Mouse (Mus musculus) hindbrain, embryonic 15.5 days (tissue): Measurements from ENCODE around the gene Fstl4. TPM values are rescaled to one million over a fixed set of nuclear protein-coding genes. Genes with fewer than 3 reads are reported as not detected.

Experiments
- ATAC-seq: fragments of 200-750 bp; cut with Nextera tagmentation; 2 replicates; pipeline ENCODE4 v1.8.0; 2017; ENCODE audit warnings: low read depth, moderate number of reproducible peaks, moderate TSS enrichment; ENCODE audit not compliant: low FRiP score
- H3K27ac ChIP-seq: fragments of 300-500 bp; sonication (generic); replicated peaks from 2 replicates; pipeline ENCODE4 v1.5.1; 2015; ENCODE audit warnings: mild to moderate bottlenecking, inconsistent platforms
- H3K27me3 ChIP-seq: fragments of 300-500 bp; sonication (generic); 2 replicates; pipeline ENCODE4 v1.6.1; 2015; ENCODE audit warnings: control low read depth, inconsistent platforms
- H3K36me3 ChIP-seq: fragments of 300-500 bp; sonication (generic); 2 replicates; pipeline ENCODE4 v1.6.1; 2015; ENCODE audit warnings: control low read depth, inconsistent platforms
- H3K4me1 ChIP-seq: fragments of 300-500 bp; sonication (generic); replicated peaks from 2 replicates; pipeline ENCODE4 v1.6.1; 2015; ENCODE audit warnings: control low read depth, inconsistent platforms
- H3K4me2 ChIP-seq: fragments of 300-500 bp; sonication (generic); 2 replicates; pipeline ENCODE4 v1.6.1; 2015; ENCODE audit warnings: moderate library complexity, mild to moderate bottlenecking, inconsistent platforms
- H3K4me3 ChIP-seq: fragments of 300-500 bp; sonication (generic); 2 replicates; pipeline ENCODE4 v1.5.1; 2015; ENCODE audit warnings: mild to moderate bottlenecking, inconsistent platforms
- H3K9ac ChIP-seq: fragments of 300-500 bp; sonication (generic); 2 replicates; pipeline ENCODE4 v1.6.1; 2015; ENCODE audit warnings: inconsistent platforms
- H3K9me3 ChIP-seq: fragments of 300-500 bp; sonication (generic); 2 replicates; pipeline ENCODE4 v1.6.1; 2016; ENCODE audit warnings: control low read depth, inconsistent platforms
- WGBS: fragments of 180-500 bp; shearing (Covaris S2); methylation state at CpG from one replicate; pipeline ENCODE4 v1.1.7; 2015; 5-methylcytosine and 5-hydroxymethylcytosine counted together
- polyA plus RNA-seq: library from polyadenylated mRNA; unstranded; fragments of >200 nt; fragmentation: Nextera tagmentation; extraction: Ambion mirVana; gene quantifications from 2 replicates; pipeline ENCODE4 v1.2.1, GENCODE M21; 2015

Gene Fstl4
- polyA plus RNA-seq, 1 experiment from 2014 or later: 16.5 TPM

DNA sequence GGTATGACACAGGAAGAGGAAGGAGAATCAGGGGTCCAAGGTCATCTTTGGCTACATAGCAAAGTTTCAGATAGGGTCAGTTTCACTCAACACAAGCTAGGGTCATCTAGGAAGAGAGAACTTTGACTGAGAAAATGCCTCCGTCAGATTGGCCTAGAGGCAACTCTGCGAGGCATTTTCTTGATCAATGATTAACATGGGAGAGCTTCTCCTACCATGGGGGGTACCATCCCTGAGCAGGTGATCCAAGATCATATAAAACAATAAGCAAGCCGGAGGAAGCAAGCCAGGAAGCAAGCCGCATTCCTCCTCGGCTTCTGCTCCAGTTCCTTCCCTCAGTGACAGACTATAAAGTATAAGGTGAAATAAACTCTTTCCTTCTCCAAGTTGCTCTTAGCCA lies 337.3 kb downstream of the Fstl4 start:
- H3K9ac ChIP-seq: no peak overlapping the region
- H3K4me3 ChIP-seq: no peak overlapping the region
- H3K27ac ChIP-seq: no peak overlapping the region
- WGBS: 86% methylated on average over 5 of the region's 5 CpGs
- H3K4me1 ChIP-seq: 0 out of 2 replicates have a peak, but pooled peaks cover 6% of the 10 kb centered on the region
- no peaks in the 10 kb centered on the region for H3K9me3 ChIP-seq
- ATAC-seq: no peak
- no peaks in the 10 kb centered on the region for H3K27me3 ChIP-seq
- no peaks in the 10 kb centered on the region for H3K36me3 ChIP-seq
- no peak overlapping the region for H3K4me2 ChIP-seq

DNA sequence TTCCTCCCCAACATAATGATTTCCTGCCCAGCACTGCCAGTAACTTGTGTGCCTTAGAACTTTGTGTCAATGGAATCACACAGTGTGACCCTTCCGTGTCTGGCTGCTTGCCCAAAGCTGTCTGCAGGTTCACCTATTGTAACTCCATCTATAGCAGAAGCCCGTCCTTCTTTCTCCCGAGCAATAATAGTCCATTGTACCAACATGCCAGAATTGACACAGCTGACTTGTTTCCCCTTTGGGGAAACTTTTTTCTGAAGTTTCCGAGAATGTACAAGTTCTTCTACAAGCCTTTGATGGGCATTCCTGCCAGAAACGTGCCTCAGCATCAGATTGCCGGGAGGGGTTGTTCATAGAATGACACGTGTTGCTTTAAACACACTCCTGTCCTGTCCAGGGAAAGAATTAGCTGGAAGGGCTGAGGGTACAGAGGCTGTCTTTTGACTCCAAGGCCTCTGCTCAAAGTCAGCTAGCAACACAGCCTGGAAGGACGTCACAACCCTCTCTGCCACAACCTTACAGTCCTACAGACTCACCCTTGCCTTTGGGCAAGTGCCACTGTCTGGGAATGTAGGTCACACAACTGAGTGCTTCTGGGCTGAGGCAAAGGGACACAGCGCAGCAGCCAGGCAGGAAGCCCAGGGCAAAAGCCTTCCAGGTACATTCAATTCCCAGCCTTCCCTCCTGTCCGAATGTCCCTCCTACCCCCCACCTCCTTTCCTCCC lies 339.3 kb downstream of the Fstl4 start:
- Histone ChIP-seq H3K27me3 (no peaks in the 10 kb centered on the region), H3K36me3 (no peaks in the 10 kb centered on the region), H3K9me3 (no peaks in the 10 kb centered on the region), H3K4me1 (0 out of 2 replicates have a peak, but pooled peaks cover 4% of the 10 kb centered on the region), H3K27ac (no peak overlapping the region), H3K4me3 (no peak overlapping the region), H3K4me2 (no peak overlapping the region), H3K9ac (no peak overlapping the region)
- no peak for ATAC-seq
- WGBS: 39% methylated on average over 10 of the region's 10 CpGs

DNA sequence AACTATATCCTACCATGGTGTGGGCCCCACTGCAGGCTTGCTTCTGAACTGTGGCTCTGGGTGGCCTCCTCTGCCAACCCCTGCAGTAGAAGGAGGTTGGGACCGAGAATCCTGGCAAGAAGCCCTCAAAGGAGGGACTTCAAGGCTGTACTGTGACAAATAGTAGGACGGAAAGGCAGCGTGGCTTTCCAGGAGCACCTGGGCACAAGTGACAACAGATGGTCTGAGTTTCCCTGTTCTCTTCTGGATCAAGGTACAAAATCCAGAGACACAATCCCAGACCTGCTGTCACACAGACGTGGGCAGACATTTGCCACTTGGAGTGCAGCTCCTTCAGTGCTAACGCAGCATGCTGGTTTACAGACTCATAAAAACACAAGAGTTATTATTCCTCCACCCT lies 343.3 kb downstream of the Fstl4 start:
- Histone ChIP-seq H3K9ac (no peak overlapping the region), H3K27ac (no peak overlapping the region), H3K36me3 (no peaks in the 10 kb centered on the region), H3K4me2 (no peak overlapping the region), H3K27me3 (no peaks in the 10 kb centered on the region), H3K4me3 (no peak overlapping the region), H3K4me1 (0 out of 2 replicates have a peak, but pooled peaks cover 6% of the 10 kb centered on the region), H3K9me3 (no peaks in the 10 kb centered on the region)
- no peak for ATAC-seq
- 59% methylated on average over 5 of the region's 5 CpGs for WGBS

DNA sequence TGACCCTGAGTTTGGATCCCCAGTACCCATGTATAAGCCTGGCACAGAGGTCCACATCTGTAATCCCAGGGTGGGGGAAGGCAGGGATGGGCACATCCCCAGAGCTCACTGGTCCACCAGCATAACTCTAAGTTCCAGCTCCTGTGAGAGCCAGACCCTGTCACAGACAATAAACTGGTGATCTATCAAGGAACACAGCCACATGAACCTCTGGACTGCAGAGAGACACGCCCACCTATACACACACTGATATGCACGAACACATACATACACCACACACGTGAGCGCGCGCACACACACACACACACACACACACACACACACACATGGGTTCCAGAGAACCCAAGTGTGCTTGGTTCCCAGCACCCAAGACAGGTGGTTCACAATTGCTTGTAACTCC lies 344.4 kb downstream of the Fstl4 start:
- Histone ChIP-seq H3K4me3 (no peak overlapping the region), H3K27ac (no peak overlapping the region), H3K9me3 (no peaks in the 10 kb centered on the region), H3K36me3 (no peaks in the 10 kb centered on the region), H3K4me1 (0 out of 2 replicates have a peak, but pooled peaks cover 6% of the 10 kb centered on the region), H3K9ac (no peak overlapping the region), H3K27me3 (no peaks in the 10 kb centered on the region), H3K4me2 (no peak overlapping the region)
- WGBS: 97% methylated on average over 6 of the region's 6 CpGs
- ATAC-seq: no peak

DNA sequence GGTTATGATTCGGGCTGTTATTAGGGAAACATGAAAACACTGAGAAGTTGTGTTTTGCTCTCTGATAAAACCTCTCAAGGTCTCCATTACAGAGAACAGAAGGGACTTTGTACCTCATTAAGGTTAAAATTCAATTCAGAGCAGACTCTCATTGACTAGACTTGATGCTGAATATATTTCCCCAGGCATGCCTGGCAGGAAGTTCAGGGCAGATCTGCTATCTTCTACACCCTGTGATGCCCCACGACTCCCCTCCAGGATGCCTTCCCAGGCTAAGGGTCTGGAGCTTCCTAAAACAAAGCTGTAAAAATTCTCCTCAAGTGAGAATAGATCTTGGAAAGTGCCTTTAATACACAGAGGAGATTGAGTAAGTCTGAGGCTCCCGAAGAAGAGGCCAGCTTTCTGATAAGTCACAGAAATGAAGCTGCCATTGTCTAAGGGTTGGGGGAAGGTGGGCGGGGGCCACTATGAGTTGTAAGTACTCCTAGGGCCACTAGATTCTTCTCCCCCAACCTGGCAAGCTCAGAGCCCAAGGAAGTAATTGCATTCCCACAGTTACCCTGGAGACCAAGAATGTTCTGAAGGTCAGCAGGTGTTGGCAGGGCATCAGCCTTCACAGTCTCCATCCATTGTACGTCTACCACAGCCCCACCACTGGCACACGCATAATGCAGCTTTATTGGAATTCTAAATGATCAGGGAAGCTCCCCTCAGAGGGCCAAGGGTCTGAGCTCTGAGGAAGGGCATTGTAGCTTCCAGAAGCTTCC lies 345.4 kb downstream of the Fstl4 start:
- H3K27me3 ChIP-seq: no peaks in the 10 kb centered on the region
- 0 out of 2 replicates have a peak, but pooled peaks cover 6% of the 10 kb centered on the region for H3K4me1 ChIP-seq
- no peak overlapping the region for H3K9ac ChIP-seq
- no peaks in the 10 kb centered on the region for H3K9me3 ChIP-seq
- H3K27ac ChIP-seq: no peak overlapping the region
- 63% methylated on average over 6 of the region's 6 CpGs for WGBS
- no peak overlapping the region for H3K4me2 ChIP-seq
- H3K36me3 ChIP-seq: no peaks in the 10 kb centered on the region
- ATAC-seq: no peak
- H3K4me3 ChIP-seq: no peak overlapping the region

DNA sequence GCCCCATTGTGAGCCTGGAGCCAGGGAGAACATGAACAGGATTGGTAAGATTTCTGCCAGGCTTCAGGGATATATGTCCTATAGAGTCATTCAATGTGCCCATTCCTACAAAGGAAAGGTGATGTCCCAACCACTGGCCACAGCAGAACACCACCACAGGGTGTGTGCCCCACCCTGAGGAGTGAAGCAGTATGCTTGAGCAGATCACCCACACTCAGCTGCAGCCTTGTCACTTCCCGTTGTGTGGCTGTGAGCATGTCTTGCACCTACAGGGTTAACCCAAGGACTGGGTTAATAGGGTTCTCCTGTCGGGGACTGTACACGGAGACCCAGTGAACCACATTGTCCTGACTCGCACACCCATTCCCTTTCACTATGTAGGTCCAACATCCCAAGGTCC lies 351.3 kb downstream of the Fstl4 start:
- H3K9me3 ChIP-seq: no peaks in the 10 kb centered on the region
- ATAC-seq: no peak
- WGBS: 76% methylated on average over 4 of the region's 4 CpGs
- H3K27me3 ChIP-seq: no peaks in the 10 kb centered on the region
- H3K4me3 ChIP-seq: no peak overlapping the region
- no peaks in the 10 kb centered on the region for H3K36me3 ChIP-seq
- H3K4me2 ChIP-seq: no peak overlapping the region
- peaks cover 14% of the 10 kb centered on the region for H3K4me1 ChIP-seq
- no peak overlapping the region for H3K9ac ChIP-seq
- H3K27ac ChIP-seq: no peak overlapping the region

DNA sequence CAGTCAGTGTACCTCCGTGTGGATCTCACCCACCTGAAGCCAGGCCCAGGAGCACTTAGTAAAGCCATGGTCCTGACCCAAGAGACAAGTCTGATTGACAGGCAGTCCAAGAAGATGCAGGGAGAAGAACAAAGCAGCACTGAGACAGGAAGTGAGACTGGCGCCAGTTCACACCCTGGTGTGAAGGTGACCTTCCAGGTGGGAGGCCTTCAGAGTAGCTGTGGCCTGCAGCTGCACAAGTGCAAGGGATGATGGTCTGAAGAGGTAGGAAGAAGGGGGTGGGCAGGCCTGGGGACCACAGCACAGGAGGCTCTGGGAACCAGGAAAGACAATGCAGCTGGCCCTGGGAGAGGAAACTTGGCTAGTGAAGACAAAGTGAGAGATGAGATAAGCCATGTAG lies 351.9 kb downstream of the Fstl4 start:
- no peak overlapping the region for H3K4me2 ChIP-seq
- H3K36me3 ChIP-seq: no peaks in the 10 kb centered on the region
- 88% methylated on average over 2 of the region's 2 CpGs for WGBS
- H3K9me3 ChIP-seq: no peaks in the 10 kb centered on the region
- no peak overlapping the region for H3K9ac ChIP-seq
- no peak overlapping the region for H3K4me3 ChIP-seq
- no peak for ATAC-seq
- no peak overlapping the region for H3K27ac ChIP-seq
- H3K27me3 ChIP-seq: no peaks in the 10 kb centered on the region
- peaks cover 14% of the 10 kb centered on the region for H3K4me1 ChIP-seq

DNA sequence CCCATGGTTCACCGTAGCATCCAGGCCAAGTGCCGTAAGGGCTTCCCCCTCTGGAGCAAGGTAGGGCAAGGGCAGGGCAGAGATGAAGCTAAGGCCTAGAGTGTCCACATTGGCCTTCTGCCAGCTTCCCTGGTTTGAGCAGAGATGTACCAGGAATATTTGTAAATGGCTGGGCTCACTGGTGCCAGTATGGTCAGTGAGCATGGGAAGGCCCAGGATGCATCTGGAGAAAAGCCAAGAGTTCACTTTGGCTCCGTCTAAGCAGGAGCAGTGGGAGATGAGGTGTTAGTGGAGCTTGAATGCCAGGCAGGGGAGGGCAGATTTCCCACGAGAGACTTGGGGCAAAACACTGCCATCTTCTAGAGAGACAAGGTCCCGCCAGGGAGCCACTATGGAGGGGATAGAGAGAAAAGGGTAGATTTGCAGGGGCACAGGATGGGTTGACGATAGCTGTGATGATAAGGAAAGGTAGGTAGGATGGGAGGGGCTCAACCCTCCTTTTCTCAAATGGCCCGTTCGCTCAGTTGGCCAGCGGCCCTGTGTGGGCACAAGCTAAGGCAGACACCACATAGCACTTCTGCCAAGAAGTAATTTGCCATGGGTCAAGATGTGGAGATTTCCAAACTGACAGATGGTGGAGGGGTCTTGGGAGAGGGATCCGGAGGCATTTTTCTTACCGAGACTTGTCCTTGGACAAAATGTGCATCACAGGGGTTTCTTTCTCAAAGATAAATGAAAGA lies 354.0 kb downstream of the Fstl4 start:
- 61% methylated on average over 11 of the region's 11 CpGs for WGBS
- ATAC-seq: peak; percentile 57; the same call in 1 of the 2 replicates

DNA sequence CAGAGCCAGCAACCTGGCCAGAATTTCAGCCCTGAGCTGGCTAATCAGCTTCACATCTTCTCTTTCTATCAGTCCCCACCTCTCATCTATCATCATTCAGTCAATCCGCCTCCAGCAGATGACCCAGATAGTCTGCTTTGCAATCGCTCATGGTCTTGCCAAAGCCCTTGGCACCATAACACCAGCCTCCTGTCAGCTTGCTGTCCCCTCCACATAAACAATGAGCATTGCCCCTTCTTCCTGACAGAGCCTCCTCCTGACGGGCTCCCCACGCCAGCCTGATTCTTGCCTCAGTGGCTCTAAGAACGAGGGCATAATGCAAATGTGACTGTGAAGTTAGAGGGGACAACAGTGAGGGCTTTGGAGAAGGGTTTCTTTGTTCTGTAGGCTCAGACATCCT lies 355.5 kb downstream of the Fstl4 start:
- H3K9me3 ChIP-seq: no peaks in the 10 kb centered on the region
- ATAC-seq: no peak; the same call in 1 of the 2 replicates
- WGBS: 58% methylated on average over 5 of the region's 5 CpGs

More for the DNA sequence above, 354.0 kb downstream of the Fstl4 start:
- H3K4me3 ChIP-seq: no peak overlapping the region
- H3K4me2 ChIP-seq: no peak overlapping the region
- H3K4me1 ChIP-seq: peaks cover 14% of the 10 kb centered on the region
- H3K27me3 ChIP-seq: no peaks in the 10 kb centered on the region
- no peaks in the 10 kb centered on the region for H3K9me3 ChIP-seq
- H3K9ac ChIP-seq: no peak overlapping the region
- H3K36me3 ChIP-seq: no peaks in the 10 kb centered on the region
- H3K27ac ChIP-seq: no peak overlapping the region

DNA sequence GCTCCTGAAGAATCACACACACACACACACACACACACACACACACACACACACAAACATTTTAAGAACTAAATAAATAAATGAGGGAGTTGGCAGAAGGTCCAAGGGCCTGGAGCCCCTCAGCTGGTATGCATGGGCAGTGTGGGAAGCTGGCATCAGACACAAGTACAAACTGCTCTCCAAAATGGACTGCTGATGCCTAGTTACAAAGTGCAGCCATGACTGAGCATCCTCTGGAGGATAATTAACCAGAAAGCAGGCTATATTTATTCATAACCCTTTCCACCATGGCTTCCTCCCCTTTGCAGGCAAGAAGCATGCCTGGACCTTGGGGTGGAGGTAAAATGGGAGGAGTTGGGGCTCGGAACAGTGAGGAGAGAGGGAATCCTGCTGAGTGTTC lies 356.8 kb downstream of the Fstl4 start:
- no peaks in the 10 kb centered on the region for H3K36me3 ChIP-seq
- H3K4me3 ChIP-seq: no peak overlapping the region
- ATAC-seq: no peak
- 11% methylated on average over 1 of the region's 1 CpGs for WGBS
- H3K4me2 ChIP-seq: no peak overlapping the region
- no peak overlapping the region for H3K27ac ChIP-seq
- H3K27me3 ChIP-seq: no peaks in the 10 kb centered on the region
- H3K9ac ChIP-seq: no peak overlapping the region
- no peaks in the 10 kb centered on the region for H3K9me3 ChIP-seq
- H3K4me1 ChIP-seq: peaks cover 14% of the 10 kb centered on the region

More for the DNA sequence above, 355.5 kb downstream of the Fstl4 start:
- Histone ChIP-seq H3K27ac (no peak overlapping the region), H3K9ac (no peak overlapping the region), H3K27me3 (no peaks in the 10 kb centered on the region), H3K4me2 (no peak overlapping the region), H3K4me1 (peaks cover 14% of the 10 kb centered on the region), H3K4me3 (no peak overlapping the region), H3K36me3 (no peaks in the 10 kb centered on the region)

DNA sequence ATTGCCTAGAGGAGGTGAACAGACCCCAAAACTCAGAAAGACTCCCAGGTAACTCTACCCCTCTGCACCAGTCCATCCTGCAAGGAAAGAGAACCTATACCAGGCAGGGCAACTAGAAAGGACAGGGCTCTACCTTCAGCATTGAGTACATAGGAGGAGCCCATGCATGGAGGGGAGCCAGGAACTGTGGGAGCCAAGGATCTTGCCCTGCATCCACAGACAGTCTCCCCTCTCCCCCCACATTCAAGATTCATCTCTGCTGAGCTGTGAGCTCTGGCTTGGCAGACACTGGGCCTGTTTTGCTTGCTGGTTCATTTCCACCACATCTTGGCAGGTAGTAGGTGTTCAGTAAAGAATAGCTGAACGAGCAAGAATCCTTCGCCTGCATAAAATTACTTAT lies 360.4 kb downstream of the Fstl4 start:
- Histone ChIP-seq H3K4me1 (peaks cover 3% of the 10 kb centered on the region; the same call in 1 of the 2 replicates), H3K4me2 (no peak overlapping the region), H3K36me3 (no peaks in the 10 kb centered on the region), H3K4me3 (no peak overlapping the region), H3K9me3 (no peaks in the 10 kb centered on the region), H3K9ac (no peak overlapping the region), H3K27ac (no peak overlapping the region), H3K27me3 (no peaks in the 10 kb centered on the region)
- WGBS: 69% methylated on average over 2 of the region's 2 CpGs
- no peak for ATAC-seq

DNA sequence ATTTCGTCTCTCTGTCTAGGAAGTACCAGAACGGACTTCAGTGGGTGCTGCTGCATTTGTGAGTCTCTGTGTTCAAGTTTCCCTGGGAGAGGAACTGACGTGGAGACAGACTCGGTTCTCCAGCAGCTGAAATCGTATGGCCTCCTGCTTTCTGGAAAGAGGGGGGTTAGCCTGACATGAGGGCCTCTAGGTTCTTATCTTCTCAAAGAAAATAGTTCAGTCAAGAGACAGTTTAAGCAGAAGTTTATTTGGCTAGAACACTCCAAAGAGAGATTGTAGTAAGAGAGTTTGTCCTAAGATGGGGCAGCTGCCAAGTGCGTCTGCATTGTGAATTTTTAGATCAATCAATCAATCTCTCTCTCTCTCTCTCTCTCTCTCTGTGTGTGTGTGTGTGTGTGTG lies 362.2 kb downstream of the Fstl4 start:
- H3K9ac ChIP-seq: no peak overlapping the region
- H3K4me3 ChIP-seq: no peak overlapping the region
- H3K4me1 ChIP-seq: no peaks in the 10 kb centered on the region
- H3K9me3 ChIP-seq: no peaks in the 10 kb centered on the region
- no peak overlapping the region for H3K4me2 ChIP-seq
- no peaks in the 10 kb centered on the region for H3K27me3 ChIP-seq
- WGBS: 57% methylated on average over 6 of the region's 6 CpGs
- no peak overlapping the region for H3K27ac ChIP-seq
- no peak for ATAC-seq
- H3K36me3 ChIP-seq: no peaks in the 10 kb centered on the region
